Mouse (Mus musculus) thymus, adult 2 months (tissue): ENCODE data around the gene Bach2. TPM values are rescaled to one million over a fixed set of nuclear protein-coding genes. Genes with fewer than 3 reads are reported as not detected.

ENCODE experiments used
- DNase-seq: peaks from one replicate; pipeline ENCODE4 v3.0.0; 2021
- H3K27ac ChIP-seq: fragments of 200-500 bp; 2 replicates; pipeline ENCODE4 v1.5.1; 2012; ENCODE audit warnings: low read length, control low read depth; ENCODE audit not compliant: control insufficient read depth, insufficient read depth
- H3K27me3 ChIP-seq: fragments of 200-500 bp; 2 replicates; pipeline ENCODE4 v1.6.1; 2012; ENCODE audit warnings: mild to moderate bottlenecking, low read length, moderate library complexity, mixed read lengths; ENCODE audit not compliant: control insufficient read depth, insufficient read depth
- H3K36me3 ChIP-seq: fragments of 200-500 bp; 2 replicates; pipeline ENCODE4 v1.6.1; 2012; ENCODE audit warnings: mild to moderate bottlenecking, low read length, moderate library complexity; ENCODE audit not compliant: control insufficient read depth, insufficient read depth
- H3K4me1 ChIP-seq: fragments of 200-500 bp; replicated peaks from 2 replicates; pipeline ENCODE4 v1.6.1; 2012; ENCODE audit warnings: low read length; ENCODE audit not compliant: control insufficient read depth, insufficient read depth
- H3K4me3 ChIP-seq: fragments of 200-500 bp; 2 replicates; pipeline ENCODE4 v1.5.1; 2012; ENCODE audit warnings: mild to moderate bottlenecking, low read length, control low read depth, moderate library complexity; ENCODE audit not compliant: control insufficient read depth, insufficient read depth
- CTCF ChIP-seq: fragments of 200-500 bp; IDR thresholded peaks from 2 replicates; pipeline ENCODE4 v1.5.1; 2012; ENCODE audit warnings: mild to moderate bottlenecking, control low read depth, low read length, moderate library complexity, borderline replicate concordance; ENCODE audit not compliant: control insufficient read depth, poor library complexity, insufficient read depth; ENCODE audit errors: extremely low read depth
- POLR2A ChIP-seq: fragments of 200-500 bp; IDR thresholded peaks from 2 replicates; pipeline ENCODE4 v1.6.1; 2012; ENCODE audit warnings: mild to moderate bottlenecking, low read length, control low read depth, moderate library complexity; ENCODE audit not compliant: control insufficient read depth, poor library complexity, insufficient read depth; ENCODE audit errors: extremely low read depth
- whole genome bisulfite sequencing: fragments of 180-500 bp; shearing (Covaris S2); methylation state at CpG from one replicate; pipeline ENCODE4 v1.1.7; 2018; 5-methylcytosine and 5-hydroxymethylcytosine counted together
- polyA plus RNA-seq: library from polyadenylated mRNA; depleted of rRNA; stranded (reverse); fragments of >200 nt; gene quantifications from 2 replicates; pipeline ENCODE4 v1.2.3, GENCODE M21; 2012

Bach2 gene
- polyA plus RNA-seq, 1 experiment: 9.4 TPM

DNA sequence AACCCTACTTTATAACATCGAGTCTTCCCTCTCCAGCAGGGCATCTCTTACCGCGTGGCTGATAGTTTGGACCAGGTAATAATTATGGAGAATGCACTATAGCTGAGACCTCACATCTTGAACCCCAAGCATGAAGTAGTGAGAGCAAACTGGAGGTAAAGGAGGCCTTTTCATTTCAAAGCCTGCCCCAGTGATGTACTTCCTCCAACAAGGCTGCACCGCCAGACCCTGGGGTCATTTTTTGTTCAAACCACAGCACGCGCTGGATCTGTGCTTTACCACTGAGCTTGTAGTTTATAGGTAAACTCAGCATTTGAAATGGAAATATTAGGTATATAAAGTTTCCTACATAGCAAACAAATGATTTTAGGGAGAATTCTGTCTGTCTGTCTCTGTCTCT is 67.1 kb downstream of the Bach2 start:
- H3K27ac ChIP-seq: no peak overlapping the region
- no peak overlapping the region for H3K4me3 ChIP-seq
- DNase-seq: no peak
- H3K27me3 ChIP-seq: no peaks in the 10 kb centered on the region
- 71% methylated on average over 6 of the region's 6 CpGs for WGBS
- no peaks in the 10 kb centered on the region for H3K36me3 ChIP-seq
- TF ChIP-seq POLR2A (no peak), CTCF (no peak)
- peaks cover 14% of the 10 kb centered on the region for H3K4me1 ChIP-seq

DNA sequence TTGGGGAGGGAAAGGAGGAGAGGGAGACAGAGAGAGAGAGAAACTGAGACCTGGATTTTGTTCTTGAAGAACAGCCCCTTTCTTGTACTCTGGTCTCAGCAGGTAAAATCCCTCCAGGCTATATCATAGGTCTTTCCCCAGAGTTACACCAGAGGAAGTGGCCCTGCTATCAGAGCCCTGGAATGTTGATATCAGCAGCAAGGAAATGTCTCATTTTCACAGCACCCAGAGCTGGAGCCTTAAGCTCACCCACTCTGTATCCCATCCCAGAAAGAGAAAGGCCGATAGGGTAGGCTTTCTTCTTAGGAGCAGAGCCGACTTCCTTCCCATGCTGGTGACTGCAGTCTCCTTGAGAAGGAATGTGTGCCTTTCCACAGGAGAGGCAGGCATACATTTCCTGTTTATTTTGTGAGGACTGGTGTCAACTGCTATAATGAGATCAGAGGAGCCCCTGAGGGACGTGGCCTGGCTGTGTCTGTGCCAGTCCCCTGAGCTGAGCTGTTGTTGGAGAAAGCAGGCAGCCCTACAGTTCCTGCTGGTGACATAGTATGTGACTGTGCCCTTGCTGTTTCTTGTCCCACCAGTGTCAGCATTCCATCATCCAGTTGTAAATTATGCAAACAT is 67.7 kb downstream of the Bach2 start:
- WGBS: 86% methylated on average over 3 of the region's 3 CpGs
- no peaks in the 10 kb centered on the region for H3K27me3 ChIP-seq
- TF ChIP-seq CTCF (no peak), POLR2A (no peak)
- DNase-seq: no peak
- H3K27ac ChIP-seq: no peak overlapping the region
- H3K4me1 ChIP-seq: peaks cover 14% of the 10 kb centered on the region
- H3K4me3 ChIP-seq: no peak overlapping the region
- H3K36me3 ChIP-seq: no peaks in the 10 kb centered on the region

DNA sequence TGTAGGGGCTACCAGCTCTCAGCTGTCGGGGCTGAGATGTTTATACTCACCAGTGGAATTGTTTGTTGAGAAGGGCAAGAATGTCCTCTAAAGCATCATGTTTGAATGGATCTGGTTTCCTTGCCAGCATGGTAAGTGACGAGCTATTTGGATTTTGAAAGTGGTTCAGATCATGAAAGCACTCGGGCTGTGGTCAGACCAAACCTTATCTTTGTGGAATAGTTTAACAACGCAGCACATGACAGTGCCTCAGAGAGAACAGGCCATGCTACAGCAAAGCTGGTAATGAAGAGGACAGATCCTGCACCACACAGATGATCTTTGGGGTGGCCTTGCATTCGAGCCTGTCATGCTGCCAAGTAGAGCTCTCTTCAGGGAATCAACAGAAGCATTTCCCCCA is 68.6 kb downstream of the Bach2 start:
- TF ChIP-seq POLR2A (no peak), CTCF (no peak)

DNA sequence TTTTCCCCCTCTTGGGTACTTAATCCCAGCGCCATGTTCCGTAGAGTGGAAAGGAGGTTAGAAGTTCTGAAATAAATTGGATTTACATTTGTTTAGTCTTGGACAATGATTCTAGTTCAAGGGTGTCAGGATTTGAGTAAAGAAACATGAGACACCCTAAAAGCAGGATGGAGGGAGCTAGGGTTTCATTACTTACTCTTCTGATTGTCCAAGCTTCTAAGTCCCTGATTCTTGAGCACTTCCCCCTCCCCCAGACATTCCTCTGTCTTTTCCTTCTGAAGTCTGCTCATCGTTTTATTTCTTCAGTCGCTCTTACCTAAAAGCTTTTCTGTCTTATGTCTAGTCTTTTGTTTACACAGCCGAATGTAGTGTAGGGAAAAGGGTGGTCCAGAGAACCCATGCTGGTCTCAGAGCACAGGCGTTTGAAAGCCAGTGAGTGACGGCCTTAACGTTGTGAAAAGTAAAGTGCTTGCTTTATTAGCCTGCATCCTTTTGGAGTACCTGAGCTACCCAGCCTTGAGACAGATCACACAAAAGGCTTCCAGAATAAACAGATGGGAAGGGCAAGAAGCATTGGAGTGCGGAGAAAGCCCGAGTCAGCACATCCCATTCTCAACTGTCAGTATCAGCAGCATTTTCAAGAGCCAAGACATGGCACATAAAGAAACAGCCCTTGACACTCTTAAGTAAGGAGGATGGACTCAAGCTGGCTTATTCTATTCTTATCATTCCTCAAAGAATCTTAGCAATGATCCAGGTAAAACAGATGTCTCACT is 73.8 kb downstream of the Bach2 start:
- no peak overlapping the region for H3K27ac ChIP-seq
- H3K27me3 ChIP-seq: no peaks in the 10 kb centered on the region
- H3K4me3 ChIP-seq: no peak overlapping the region
- no peak for DNase-seq
- peaks cover 3% of the 10 kb centered on the region for H3K36me3 ChIP-seq
- no peaks in the 10 kb centered on the region; the same call in 1 of the 2 replicates for H3K4me1 ChIP-seq
- 92% methylated on average over 10 of the region's 10 CpGs for WGBS
- TF ChIP-seq POLR2A (no peak), CTCF (no peak)

More for the DNA sequence above, 68.6 kb downstream of the Bach2 start:
- DNase-seq: no peak
- WGBS: 31% methylated on average over 5 of the region's 5 CpGs
- H3K4me1 ChIP-seq: peaks cover 14% of the 10 kb centered on the region
- H3K27ac ChIP-seq: no peak overlapping the region
- H3K27me3 ChIP-seq: no peaks in the 10 kb centered on the region
- H3K4me3 ChIP-seq: no peak overlapping the region
- H3K36me3 ChIP-seq: no peaks in the 10 kb centered on the region

DNA sequence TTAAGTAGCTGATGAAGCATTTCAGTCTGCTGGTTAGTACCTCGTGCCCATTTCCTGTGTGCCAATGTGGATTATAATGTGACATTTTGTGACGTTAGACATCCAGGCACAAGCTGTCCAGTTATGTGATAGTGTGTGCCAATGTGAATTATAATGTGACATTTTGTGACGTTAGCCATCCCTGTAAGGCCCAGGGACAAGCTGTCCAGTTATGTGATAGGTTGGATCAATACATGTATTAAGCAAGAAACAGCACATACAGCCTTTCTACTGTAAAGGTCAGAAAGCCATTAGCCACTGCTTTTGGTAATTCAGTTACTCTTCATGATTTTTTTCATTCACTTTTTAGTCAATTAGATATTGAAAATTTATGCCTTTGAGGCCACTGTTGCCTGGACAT is 76.3 kb downstream of the Bach2 start:
- no peaks in the 10 kb centered on the region for H3K4me1 ChIP-seq
- no peak overlapping the region for H3K4me3 ChIP-seq
- DNase-seq: no peak
- TF ChIP-seq POLR2A (no peak), CTCF (no peak)
- H3K36me3 ChIP-seq: peaks cover 6% of the 10 kb centered on the region
- WGBS: 86% methylated on average over 3 of the region's 3 CpGs
- H3K27me3 ChIP-seq: no peaks in the 10 kb centered on the region
- no peak overlapping the region for H3K27ac ChIP-seq

- H3K27me3 ChIP-seq: no peaks in the 10 kb centered on the region
These were observed 80.0 kb downstream of the Bach2 start for GRCm38 (mm10) chr4:32318608-32319007.

More at GRCm38 (mm10) chr4:32318608-32319007, 80.0 kb downstream of the Bach2 start:
- Histone ChIP-seq H3K4me3 (no peak overlapping the region), H3K36me3 (peaks cover 6% of the 10 kb centered on the region), H3K4me1 (no peaks in the 10 kb centered on the region), H3K27ac (no peak overlapping the region)
- no peak for DNase-seq
- no peak for TF ChIP-seq CTCF
- TF ChIP-seq POLR2A: no peak
- 97% methylated on average over 1 of the region's 1 CpGs for WGBS
